Mouse (Mus musculus) adrenal gland, adult 2 months (tissue): ENCODE measurements at regions not wholly inside any gene's neighbourhood (a gene's known extent, or its start where the extent isn't known, plus 50 kb on each side); places are given as distances from the start of the nearest gene placed in this dataset.

Source experiments
- DNase-seq: peaks from one replicate; pipeline ENCODE4 v3.0.0; 2021

- no peak for DNase-seq
These were observed 144.1 kb downstream of the Klf7 start for GRCm38 (mm10) chr1:63977956-63978355.

GRCm38 (mm10) chr1:63977302-63977888 is 144.7 kb downstream of the Klf7 start:
- no peak for DNase-seq

GRCm38 (mm10) chr1:63976862-63977261 is 145.2 kb downstream of the Klf7 start:
- DNase-seq = no peak

- peak; percentile 43 for DNase-seq
These were observed 154.2 kb downstream of the Klf7 start for GRCm38 (mm10) chr1:63967849-63968248.

GRCm38 (mm10) chr1:63965446-63965845 is 156.6 kb downstream of the Klf7 start:
- DNase-seq = no peak

- DNase-seq = no peak
These were observed 157.6 kb downstream of the Klf7 start for GRCm38 (mm10) chr1:63964519-63964918.

- DNase-seq = no peak
These were observed 166.3 kb downstream of the Klf7 start for GRCm38 (mm10) chr1:63955701-63956355.

GRCm38 (mm10) chr1:63954876-63955513 is 167.1 kb downstream of the Klf7 start:
- no peak for DNase-seq

- DNase-seq = no peak
These were observed 167.9 kb downstream of the Klf7 start for GRCm38 (mm10) chr1:63954172-63954571.

GRCm38 (mm10) chr1:63953229-63953883 is 168.7 kb downstream of the Klf7 start:
- DNase-seq = peak; percentile 63

- no peak for DNase-seq
These were observed 170.4 kb downstream of the Klf7 start for GRCm38 (mm10) chr1:63951663-63952062.

- no peak for DNase-seq
These were observed 174.8 kb downstream of the Klf7 start for GRCm38 (mm10) chr1:63947278-63947677.

GRCm38 (mm10) chr1:63946834-63947233 is 175.2 kb downstream of the Klf7 start:
- DNase-seq = no peak

- no peak for DNase-seq
These were observed 175.7 kb upstream of the 4933402D24Rik start for GRCm38 (mm10) chr1:63944786-63945185.

GRCm38 (mm10) chr1:63938416-63938815 is 169.3 kb upstream of the 4933402D24Rik start:
- DNase-seq = no peak

- DNase-seq = no peak
These were observed 168.4 kb upstream of the 4933402D24Rik start for GRCm38 (mm10) chr1:63937480-63937879.

GRCm38 (mm10) chr1:63934570-63935280 is 165.7 kb upstream of the 4933402D24Rik start:
- DNase-seq = no peak

GRCm38 (mm10) chr1:63932484-63932883 is 163.4 kb upstream of the 4933402D24Rik start:
- DNase-seq = peak; percentile 40

- peak; percentile 6 for DNase-seq
These were observed 160.5 kb upstream of the 4933402D24Rik start for GRCm38 (mm10) chr1:63929362-63930125.

GRCm38 (mm10) chr1:63928850-63929249 is 159.8 kb upstream of the 4933402D24Rik start:
- no peak for DNase-seq

GRCm38 (mm10) chr1:63928361-63928760 is 159.3 kb upstream of the 4933402D24Rik start:
- peak; percentile 43 for DNase-seq
